Mouse (Mus musculus): Measurements from ENCODE around the gene Rnase12.

DNA sequence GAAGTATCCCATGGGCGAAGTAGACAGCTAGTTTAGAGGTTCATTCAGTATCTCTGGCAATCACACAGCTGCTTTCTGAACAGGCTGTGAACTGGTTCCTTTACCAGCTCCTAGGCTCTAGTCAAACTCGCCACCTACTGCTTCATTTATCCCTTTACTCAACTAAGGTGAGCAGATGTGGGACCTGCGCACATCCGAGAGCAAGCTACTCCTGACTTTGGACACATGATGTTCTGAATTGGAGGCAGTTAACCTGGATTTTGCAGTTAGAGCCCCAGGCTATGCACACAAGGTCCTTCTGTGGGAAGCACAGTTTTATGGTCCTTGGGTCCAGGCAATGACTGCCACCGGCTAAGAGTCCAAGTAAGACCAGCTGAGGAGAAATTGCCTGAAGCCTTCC lies 3.3 kb upstream of the Rnase12 start:
- no peak for TF ChIP-seq CTCF (IDR thresholded peaks at IDR 0.05; ENCODE audit: control insufficient read depth, insufficient read depth, insufficient replicate concordance, low read depth, low read length)
- TF ChIP-seq POLR2A (IDR thresholded peaks at IDR 0.05; ENCODE audit: control insufficient read depth, low read depth, low read length): no peak
